Mouse (Mus musculus) spleen, adult 2 months (tissue): Measurements from ENCODE around the gene Spsb1.

ENCODE experiments used
- CTCF ChIP-seq: fragments of 200-500 bp; IDR thresholded peaks from 2 replicates; pipeline ENCODE4 v1.5.1; 2011; ENCODE audit warnings: mild to moderate bottlenecking, inconsistent platforms; ENCODE audit not compliant: insufficient read depth, insufficient read length, insufficient replicate concordance; ENCODE audit errors: extremely low read depth
- POLR2A ChIP-seq: fragments of 200-500 bp; IDR thresholded peaks from 2 replicates; pipeline ENCODE4 v1.6.1; 2011; ENCODE audit warnings: low read depth, low read length, inconsistent platforms

GRCm38 (mm10) chr4:149912451-149912850 is 42.4 kb downstream of the Spsb1 start:
- TF ChIP-seq CTCF (no peak), POLR2A (no peak)
